Mouse (Mus musculus): ENCODE data around the gene Angptl6. TPM values are rescaled to one million over a fixed set of nuclear protein-coding genes. Genes with fewer than 3 reads are reported as not detected.
A peak's percentile ranks its signal among the peaks of the same experiment; 100 is the strongest.

The Angptl6 gene
- polyA plus RNA-seq, 1 experiment = 8.8 TPM

DNA sequence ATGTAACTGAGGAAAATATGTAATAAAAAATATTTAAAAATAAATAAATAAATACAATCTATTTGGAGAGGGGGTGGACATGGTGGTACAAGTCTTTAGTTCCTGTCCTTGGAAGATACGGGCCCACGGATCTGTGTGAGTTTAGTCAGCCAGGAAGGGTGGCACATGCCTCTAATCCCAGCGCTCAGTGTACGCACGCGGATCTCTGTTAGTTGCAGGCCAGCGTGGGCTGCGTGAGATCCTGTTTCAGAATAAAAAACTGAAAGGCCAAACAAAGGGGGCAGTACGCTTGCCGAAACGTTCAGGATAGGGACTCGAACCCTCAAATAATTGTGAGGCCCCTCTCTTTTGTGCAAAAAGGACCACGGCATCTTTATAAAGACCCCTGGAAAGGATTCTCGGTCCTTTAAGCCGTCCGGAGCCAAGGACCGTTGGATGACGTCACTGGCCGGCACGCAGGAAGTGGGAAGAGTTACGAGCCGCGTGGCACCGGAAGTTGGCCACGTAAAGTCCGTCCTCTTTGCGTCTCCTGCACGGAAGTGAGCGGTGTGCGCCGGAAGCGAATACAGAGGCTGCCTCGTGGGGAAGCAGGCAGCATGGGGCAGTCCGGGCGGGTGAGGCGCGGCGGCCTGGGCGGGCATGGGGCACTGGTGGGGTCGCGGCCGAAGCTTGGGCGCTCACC lies 8.3 kb upstream of the Angptl6 start, which contains the start of gene Ppan:
Gene Ppan (plus strand): TSS at position 472 of the 682 bp plus-strand sequence.
- peak; percentile 91 for DNase-seq
- WGBS = under 1% methylated on average over 43 of the region's 43 CpGs

DNA sequence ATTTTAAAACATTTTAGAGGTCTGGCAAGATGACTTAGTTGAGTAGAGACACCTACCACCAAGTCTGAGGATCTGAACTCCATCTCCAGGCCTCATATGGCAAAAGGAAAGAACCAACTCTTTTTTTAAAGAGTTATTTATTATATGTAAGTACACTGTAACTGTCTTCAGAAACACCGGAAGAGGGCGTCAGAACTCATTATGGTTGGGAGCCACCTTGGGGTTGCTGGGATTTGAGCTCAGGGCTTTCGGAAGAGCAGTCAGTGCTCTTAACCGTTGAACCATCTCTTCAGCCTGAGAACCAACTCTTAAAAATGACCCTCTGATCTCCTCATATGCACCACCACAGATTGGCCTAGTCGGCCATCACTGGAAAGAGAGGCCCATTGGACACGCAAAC lies 7.7 kb upstream of the Angptl6 start:
- H3K4me3 ChIP-seq (ENCODE audit: control insufficient read depth, insufficient read depth, low read length) = no peak overlapping the region
- no peak for DNase-seq
- peaks cover 28% of the 10 kb centered on the region for H3K36me3 ChIP-seq (ENCODE audit: control insufficient read depth, insufficient read depth, low read length)
- no peak for TF ChIP-seq CTCF (IDR thresholded peaks at IDR 0.05; ENCODE audit: borderline replicate concordance, control insufficient read depth, extremely low read depth, insufficient read depth, low read length, poor library complexity)
- TF ChIP-seq POLR2A (IDR thresholded peaks at IDR 0.05; ENCODE audit: control insufficient read depth, extremely low read depth, insufficient read depth, low read length, poor library complexity) = no peak
- H3K27ac ChIP-seq (ENCODE audit: control insufficient read depth, insufficient read depth, low read length) = no peak overlapping the region
- no peaks in the 10 kb centered on the region for H3K27me3 ChIP-seq (ENCODE audit: control insufficient read depth, insufficient read depth, low read length)
- 91% methylated on average over 6 of the region's 6 CpGs for WGBS
- peaks cover 6% of the 10 kb centered on the region for H3K4me1 ChIP-seq (replicated peaks; ENCODE audit: control insufficient read depth, insufficient read depth, low read length)

More for the DNA sequence above, 8.3 kb upstream of the Angptl6 start, which contains the start of gene Ppan:
- H3K27me3 ChIP-seq (ENCODE audit: control insufficient read depth, insufficient read depth, low read length) = no peaks in the 10 kb centered on the region
- H3K4me1 ChIP-seq (replicated peaks; ENCODE audit: control insufficient read depth, insufficient read depth, low read length) = peaks cover 6% of the 10 kb centered on the region
- TF ChIP-seq CTCF (IDR thresholded peaks at IDR 0.05; ENCODE audit: borderline replicate concordance, control insufficient read depth, extremely low read depth, insufficient read depth, low read length, poor library complexity) (0 out of 2 replicates have a peak, but pooled peaks have one; percentile 17), POLR2A (IDR thresholded peaks at IDR 0.05; ENCODE audit: control insufficient read depth, extremely low read depth, insufficient read depth, low read length, poor library complexity) (peak; percentile 54; the same call in 1 of the 2 replicates)
- peaks cover 29% of the 10 kb centered on the region for H3K36me3 ChIP-seq (ENCODE audit: control insufficient read depth, insufficient read depth, low read length)
- peak within 1 kb of the TSS; percentile 76 for H3K27ac ChIP-seq (ENCODE audit: control insufficient read depth, insufficient read depth, low read length)
- H3K4me3 ChIP-seq (ENCODE audit: control insufficient read depth, insufficient read depth, low read length) = peak within 1 kb of the TSS; percentile 69

- WGBS = 97% methylated on average over 2 of the region's 2 CpGs
- no peak for DNase-seq
- Histone ChIP-seq H3K36me3 (ENCODE audit: control insufficient read depth, insufficient read depth, low read length) (peaks cover 21% of the 10 kb centered on the region), H3K4me1 (replicated peaks; ENCODE audit: control insufficient read depth, insufficient read depth, low read length) (peaks cover 6% of the 10 kb centered on the region), H3K27me3 (ENCODE audit: control insufficient read depth, insufficient read depth, low read length) (no peaks in the 10 kb centered on the region), H3K4me3 (ENCODE audit: control insufficient read depth, insufficient read depth, low read length) (no peak overlapping the region), H3K27ac (ENCODE audit: control insufficient read depth, insufficient read depth, low read length) (no peak overlapping the region)
- TF ChIP-seq CTCF (IDR thresholded peaks at IDR 0.05; ENCODE audit: borderline replicate concordance, control insufficient read depth, extremely low read depth, insufficient read depth, low read length, poor library complexity) (no peak), POLR2A (IDR thresholded peaks at IDR 0.05; ENCODE audit: control insufficient read depth, extremely low read depth, insufficient read depth, low read length, poor library complexity) (no peak)
Measured at GRCm38 (mm10) chr9:20886563-20886962, 7.0 kb upstream of the Angptl6 start.

- DNase-seq = peak; percentile 51
- 27% methylated on average over 10 of the region's 10 CpGs for WGBS
- peak overlapping the region; percentile 28 for H3K4me3 ChIP-seq (ENCODE audit: control insufficient read depth, insufficient read depth, low read length)
- TF ChIP-seq CTCF (IDR thresholded peaks at IDR 0.05; ENCODE audit: borderline replicate concordance, control insufficient read depth, extremely low read depth, insufficient read depth, low read length, poor library complexity) = no peak
- no peak for TF ChIP-seq POLR2A (IDR thresholded peaks at IDR 0.05; ENCODE audit: control insufficient read depth, extremely low read depth, insufficient read depth, low read length, poor library complexity)
- no peaks in the 10 kb centered on the region for H3K36me3 ChIP-seq (ENCODE audit: control insufficient read depth, insufficient read depth, low read length)
- no peaks in the 10 kb centered on the region for H3K27me3 ChIP-seq (ENCODE audit: control insufficient read depth, insufficient read depth, low read length)
- H3K4me1 ChIP-seq (replicated peaks; ENCODE audit: control insufficient read depth, insufficient read depth, low read length) = peaks cover 7% of the 10 kb centered on the region
- H3K27ac ChIP-seq (ENCODE audit: control insufficient read depth, insufficient read depth, low read length) = peak overlapping the region; percentile 57
Measured at GRCm38 (mm10) chr9:20878710-20879065, 839 bp downstream of the Angptl6 start.

- no peaks in the 10 kb centered on the region for H3K36me3 ChIP-seq (ENCODE audit: control insufficient read depth, insufficient read depth, low read length)
- peak overlapping the region; percentile 57 for H3K27ac ChIP-seq (ENCODE audit: control insufficient read depth, insufficient read depth, low read length)
- peak; percentile 62; the same call in 1 of the 2 replicates for TF ChIP-seq POLR2A (IDR thresholded peaks at IDR 0.05; ENCODE audit: control insufficient read depth, extremely low read depth, insufficient read depth, low read length, poor library complexity)
- TF ChIP-seq CTCF (IDR thresholded peaks at IDR 0.05; ENCODE audit: borderline replicate concordance, control insufficient read depth, extremely low read depth, insufficient read depth, low read length, poor library complexity) = peak; percentile 79
- H3K4me1 ChIP-seq (replicated peaks; ENCODE audit: control insufficient read depth, insufficient read depth, low read length) = peaks cover 7% of the 10 kb centered on the region
- peak overlapping the region; percentile 53 for H3K4me3 ChIP-seq (ENCODE audit: control insufficient read depth, insufficient read depth, low read length)
- H3K27me3 ChIP-seq (ENCODE audit: control insufficient read depth, insufficient read depth, low read length) = no peaks in the 10 kb centered on the region
- peak; percentile 99 for DNase-seq
- WGBS = under 1% methylated on average over 69 of the region's 69 CpGs
Measured at GRCm38 (mm10) chr9:20878041-20878709, 1.4 kb downstream of the Angptl6 start.

GRCm38 (mm10) chr9:20877118-20878040 lies 2.1 kb downstream of the Angptl6 start:
- Histone ChIP-seq H3K4me1 (replicated peaks; ENCODE audit: control insufficient read depth, insufficient read depth, low read length) (peaks cover 7% of the 10 kb centered on the region), H3K4me3 (ENCODE audit: control insufficient read depth, insufficient read depth, low read length) (peak overlapping the region; percentile 53), H3K36me3 (ENCODE audit: control insufficient read depth, insufficient read depth, low read length) (no peaks in the 10 kb centered on the region), H3K27ac (ENCODE audit: control insufficient read depth, insufficient read depth, low read length) (no peak overlapping the region), H3K27me3 (ENCODE audit: control insufficient read depth, insufficient read depth, low read length) (no peaks in the 10 kb centered on the region)
- TF ChIP-seq CTCF (IDR thresholded peaks at IDR 0.05; ENCODE audit: borderline replicate concordance, control insufficient read depth, extremely low read depth, insufficient read depth, low read length, poor library complexity) (no peak), POLR2A (IDR thresholded peaks at IDR 0.05; ENCODE audit: control insufficient read depth, extremely low read depth, insufficient read depth, low read length, poor library complexity) (no peak)
- DNase-seq = no peak
- WGBS = 31% methylated on average over 14 of the region's 14 CpGs
